Mouse (Mus musculus) stomach, postnatal 0 days (tissue): ENCODE measurements at regions not wholly inside any gene's neighbourhood (a gene's known extent, or its start where the extent isn't known, plus 50 kb on each side); places are given as distances from the start of the nearest gene placed in this dataset.

ENCODE experiments used
- ATAC-seq: fragments of 200-750 bp; cut with Nextera tagmentation; 2 replicates; pipeline ENCODE4 v1.8.0; 2017; ENCODE audit not compliant: low FRiP score, low TSS enrichment
- DNase-seq: peaks from one replicate; pipeline ENCODE4 v3.0.0-alpha.2; 2016; ENCODE audit warnings: low spot score
- H3K27ac ChIP-seq: fragments of 300-500 bp; sonication (generic); replicated peaks from 2 replicates; pipeline ENCODE4 v1.5.1; 2014; ENCODE audit warnings: mild to moderate bottlenecking, control low read depth
- H3K27me3 ChIP-seq: fragments of 300-500 bp; sonication (generic); 2 replicates; pipeline ENCODE4 v1.6.1; 2014; ENCODE audit warnings: low read length; ENCODE audit not compliant: control insufficient read depth, insufficient read depth
- H3K36me3 ChIP-seq: fragments of 300-500 bp; sonication (generic); 2 replicates; pipeline ENCODE4 v1.6.1; 2014; ENCODE audit warnings: low read length, mixed read lengths; ENCODE audit not compliant: control insufficient read depth, insufficient read depth
- H3K4me1 ChIP-seq: fragments of 300-500 bp; sonication (generic); replicated peaks from 2 replicates; pipeline ENCODE4 v1.6.1; 2014; ENCODE audit warnings: antibody characterized with exemption; ENCODE audit not compliant: control insufficient read depth, insufficient read depth
- H3K4me2 ChIP-seq: fragments of 300-500 bp; sonication (generic); replicated peaks from 2 replicates; pipeline ENCODE4 v1.6.1; 2014; ENCODE audit warnings: low read depth, mild to moderate bottlenecking, control low read depth, moderate library complexity
- H3K4me3 ChIP-seq: fragments of 300-500 bp; sonication (generic); 2 replicates; pipeline ENCODE4 v1.5.1; 2014; ENCODE audit warnings: low read depth, low read length, control low read depth
- H3K9ac ChIP-seq: fragments of 300-500 bp; sonication (generic); 2 replicates; pipeline ENCODE4 v1.6.1; 2014; ENCODE audit warnings: mild to moderate bottlenecking, low read length, control low read depth, mixed read lengths
- H3K9me3 ChIP-seq: fragments of 300-500 bp; sonication (generic); 2 replicates; pipeline ENCODE4 v1.6.1; 2016; ENCODE audit warnings: low read length; ENCODE audit not compliant: control insufficient read depth
- CTCF ChIP-seq: IDR thresholded peaks from 2 replicates; pipeline ENCODE4 v1.5.1; 2016; ENCODE audit warnings: antibody characterized with exemption, low read depth, mild to moderate bottlenecking, moderate library complexity
- EP300 ChIP-seq: optimal IDR thresholded peaks from 2 replicates; pipeline ENCODE3; 2016; ENCODE audit warnings: antibody characterized with exemption
- WGBS: fragments of 180-500 bp; shearing (Covaris S2); extraction: QIAGEN DNeasy Blood & Tissue Kit; methylation state at CpG from one replicate; pipeline ENCODE4 v1.1.7; 2014; 5-methylcytosine and 5-hydroxymethylcytosine counted together

- no peak overlapping the region for H3K4me3 ChIP-seq
- no peak for ATAC-seq
- no peak for DNase-seq
- H3K9me3 ChIP-seq, result no peaks in the 10 kb centered on the region
- TF ChIP-seq EP300 (no peak), CTCF (no peak)
- no peak overlapping the region for H3K27ac ChIP-seq
- WGBS, result 21% methylated on average over 2 of the region's 2 CpGs
- no peak overlapping the region for H3K4me2 ChIP-seq
- H3K9ac ChIP-seq, result no peak overlapping the region
- H3K27me3 ChIP-seq, result no peaks in the 10 kb centered on the region
- no peaks in the 10 kb centered on the region for H3K36me3 ChIP-seq
- H3K4me1 ChIP-seq, result no peaks in the 10 kb centered on the region
Measured at GRCm38 (mm10) chr5:69794641-69795040, 202.5 kb upstream of the Gnpda2 start.

DNA sequence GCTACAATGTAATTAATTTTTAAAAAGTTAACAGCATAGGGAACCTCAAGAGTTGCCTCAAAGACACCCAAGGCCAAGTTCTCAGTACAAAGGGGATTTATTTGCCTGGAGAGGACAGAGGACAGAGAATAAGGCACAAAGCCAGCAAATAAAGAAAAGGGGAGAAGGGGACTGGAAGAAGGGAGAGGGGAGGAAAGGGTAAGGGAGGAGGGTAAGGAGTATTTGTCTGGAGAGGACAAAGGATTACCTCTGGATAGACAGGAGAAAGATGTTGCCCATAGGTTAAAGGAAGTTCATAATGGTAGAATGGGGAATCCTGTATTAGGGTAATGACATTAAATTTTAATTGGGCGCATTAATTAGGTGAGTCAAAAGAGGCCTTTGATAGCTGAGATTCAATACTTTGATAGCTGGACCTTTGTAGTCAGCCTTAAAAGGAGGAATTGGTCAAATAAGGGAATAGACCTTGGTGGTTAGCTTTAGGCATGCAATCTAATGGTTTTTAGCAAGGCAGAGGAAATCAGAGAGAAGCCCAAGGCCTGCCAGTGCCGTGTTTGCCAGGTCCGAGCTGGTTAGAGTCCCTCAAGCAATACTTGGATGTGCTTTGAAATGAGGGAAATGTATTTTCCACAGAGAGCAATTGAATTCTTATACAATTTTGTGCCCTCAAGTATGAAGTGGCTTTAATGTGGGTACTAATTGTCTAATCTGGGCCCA lies 164.8 kb upstream of the Gnpda2 start:
- ATAC-seq (no peak), DNase-seq (no peak)
- Histone ChIP-seq H3K27ac (no peak overlapping the region), H3K36me3 (no peaks in the 10 kb centered on the region), H3K9ac (no peak overlapping the region), H3K4me1 (no peaks in the 10 kb centered on the region), H3K4me2 (no peak overlapping the region), H3K27me3 (no peaks in the 10 kb centered on the region), H3K9me3 (no peaks in the 10 kb centered on the region), H3K4me3 (no peak overlapping the region)
- TF ChIP-seq CTCF (no peak), EP300 (no peak)
- WGBS, result 93% methylated on average over 3 of the region's 3 CpGs

DNA sequence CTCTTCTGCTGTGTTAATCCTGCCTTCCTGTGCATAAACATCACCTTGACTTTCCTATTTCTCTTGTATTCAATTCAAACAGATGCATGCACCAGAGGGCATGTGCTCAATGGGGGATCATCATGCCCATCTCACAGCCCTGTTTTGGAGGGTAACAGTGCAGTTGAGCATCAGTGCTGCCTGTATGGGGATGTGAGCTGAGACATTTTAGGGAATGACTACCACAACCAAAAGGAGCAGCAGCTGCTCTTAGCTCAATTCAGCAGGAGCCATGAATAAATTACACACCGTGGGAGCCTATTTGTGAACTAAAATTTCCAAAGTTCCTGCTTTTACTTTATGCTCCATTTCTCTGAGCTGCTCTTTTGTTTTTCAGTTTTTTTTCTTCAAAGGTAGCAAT lies 164.2 kb upstream of the Gnpda2 start:
- DNase-seq (no peak), ATAC-seq (no peak)
- no peak overlapping the region for H3K4me2 ChIP-seq
- no peaks in the 10 kb centered on the region for H3K4me1 ChIP-seq
- no peaks in the 10 kb centered on the region for H3K36me3 ChIP-seq
- TF ChIP-seq EP300 (no peak), CTCF (no peak)
- H3K4me3 ChIP-seq, result no peak overlapping the region
- WGBS, result 75% methylated on average over 1 of the region's 1 CpGs
- no peaks in the 10 kb centered on the region for H3K27me3 ChIP-seq
- no peak overlapping the region for H3K27ac ChIP-seq
- H3K9me3 ChIP-seq, result no peaks in the 10 kb centered on the region
- H3K9ac ChIP-seq, result no peak overlapping the region

- H3K27me3 ChIP-seq, result no peaks in the 10 kb centered on the region
- WGBS, result 86% methylated on average over 1 of the region's 1 CpGs
- H3K4me3 ChIP-seq, result no peak overlapping the region
Measured at GRCm38 (mm10) chr5:69740511-69740910, 148.4 kb upstream of the Gnpda2 start.

GRCm38 (mm10) chr5:69721351-69722006 lies 129.3 kb upstream of the Gnpda2 start:
- Histone ChIP-seq H3K27ac (no peak overlapping the region), H3K9ac (no peak overlapping the region), H3K4me1 (no peaks in the 10 kb centered on the region), H3K27me3 (no peaks in the 10 kb centered on the region), H3K36me3 (no peaks in the 10 kb centered on the region), H3K4me3 (no peak overlapping the region), H3K9me3 (no peaks in the 10 kb centered on the region), H3K4me2 (no peak overlapping the region)
- DNase-seq (no peak), ATAC-seq (no peak)
- TF ChIP-seq CTCF (no peak), EP300 (no peak)
- 76% methylated on average over 5 of the region's 5 CpGs for WGBS

More at GRCm38 (mm10) chr5:69740511-69740910, 148.4 kb upstream of the Gnpda2 start:
- Histone ChIP-seq H3K4me2 (no peak overlapping the region), H3K4me1 (no peaks in the 10 kb centered on the region), H3K9me3 (no peaks in the 10 kb centered on the region), H3K9ac (no peak overlapping the region), H3K36me3 (no peaks in the 10 kb centered on the region), H3K27ac (no peak overlapping the region)
- no peak for ATAC-seq
- TF ChIP-seq EP300, result no peak
- no peak for TF ChIP-seq CTCF
- DNase-seq, result no peak

DNA sequence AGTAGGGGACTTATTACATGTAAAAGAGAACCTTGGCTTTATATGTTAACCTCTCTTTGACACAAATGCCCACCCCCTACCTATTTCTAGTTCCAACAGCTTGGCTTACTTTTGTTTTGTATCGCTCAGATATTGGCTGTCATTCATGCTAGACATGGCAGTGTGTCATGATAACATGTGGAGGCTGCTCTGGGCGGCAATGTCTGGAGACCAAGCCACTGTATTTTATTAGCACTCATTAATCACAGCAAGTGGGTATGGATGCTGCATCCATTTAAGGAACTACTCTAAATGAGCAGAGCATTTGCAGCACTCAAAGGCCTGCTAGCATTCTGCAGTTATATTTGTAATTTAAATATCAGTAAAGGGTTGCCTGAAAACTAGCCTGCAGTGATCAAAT lies 123.9 kb upstream of the Gnpda2 start:
- Histone ChIP-seq H3K27ac (no peak overlapping the region), H3K36me3 (no peaks in the 10 kb centered on the region), H3K9ac (no peak overlapping the region), H3K9me3 (no peaks in the 10 kb centered on the region), H3K4me1 (no peaks in the 10 kb centered on the region), H3K27me3 (no peaks in the 10 kb centered on the region), H3K4me3 (no peak overlapping the region), H3K4me2 (no peak overlapping the region)
- TF ChIP-seq CTCF, result no peak
- no peak for TF ChIP-seq EP300
- DNase-seq, result no peak
- WGBS, result 64% methylated on average over 2 of the region's 2 CpGs
- ATAC-seq, result no peak
